Mouse (Mus musculus): Measurements from ENCODE around the gene Emc6.

- TF ChIP-seq CTCF (IDR thresholded peaks at IDR 0.05; ENCODE audit: insufficient read depth, low read depth, low read length) = no peak
- TF ChIP-seq POLR2A (IDR thresholded peaks at IDR 0.05; ENCODE audit: insufficient read depth, low read depth, low read length) = no peak
Measured at GRCm38 (mm10) chr11:73160811-73161200, 16.0 kb downstream of the Emc6 start.
